Mouse (Mus musculus): ENCODE measurements around the gene Fat3.

Gene Fat3

GRCm38 (mm10) chr9:16014115-16014514 is 487.0 kb downstream of the Fat3 start:
- DNase-seq (ENCODE audit: low read depth) = no peak

GRCm38 (mm10) chr9:16011382-16011781 is 489.7 kb downstream of the Fat3 start:
- no peak for DNase-seq (ENCODE audit: low read depth)

DNA sequence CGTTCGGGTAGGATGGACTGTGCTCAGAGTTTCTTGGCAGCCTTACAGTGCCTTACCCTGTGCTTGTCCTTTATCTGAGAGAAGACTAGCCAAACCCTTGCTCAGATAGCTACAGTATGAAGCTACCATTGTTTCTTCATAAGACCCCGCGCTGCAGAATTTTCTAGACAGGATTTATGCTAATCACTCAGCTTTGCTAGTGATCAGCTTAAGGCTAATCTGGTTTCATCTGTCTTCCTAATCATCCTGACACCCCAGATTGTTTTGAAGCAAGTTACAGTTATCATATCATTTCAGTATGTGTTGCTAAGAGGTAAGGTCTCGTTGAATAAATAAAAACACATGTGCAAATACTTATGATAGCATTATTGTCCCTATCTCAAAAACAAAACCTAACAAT is 493.6 kb downstream of the Fat3 start:
- no peak for DNase-seq (ENCODE audit: low read depth)

GRCm38 (mm10) chr9:16002991-16003390 is 498.1 kb downstream of the Fat3 start:
- DNase-seq (ENCODE audit: low read depth) = no peak

DNA sequence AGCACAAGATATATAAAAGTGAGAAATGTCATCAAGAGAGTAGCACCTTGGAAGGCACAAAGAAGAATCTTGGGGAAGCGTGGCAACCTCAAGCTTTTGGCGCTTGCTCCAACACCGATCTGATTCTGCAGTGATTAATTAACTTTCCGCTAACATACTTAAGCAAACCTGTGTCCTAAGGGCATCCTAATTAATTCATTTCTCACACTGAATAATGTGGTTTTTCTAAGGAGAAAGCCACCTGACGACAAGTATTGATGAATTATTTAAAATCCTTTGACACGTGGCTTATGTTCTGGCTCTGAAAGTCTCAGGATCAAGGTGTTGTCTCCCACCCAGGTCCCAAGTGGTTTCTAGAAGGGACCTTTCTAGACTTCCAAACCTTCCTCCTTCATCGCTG is 506.3 kb downstream of the Fat3 start:
- DNase-seq (ENCODE audit: low read depth) = no peak

- DNase-seq (ENCODE audit: low read depth) = no peak
Observed at GRCm38 (mm10) chr9:15994177-15994576, 506.9 kb downstream of the Fat3 start.

DNA sequence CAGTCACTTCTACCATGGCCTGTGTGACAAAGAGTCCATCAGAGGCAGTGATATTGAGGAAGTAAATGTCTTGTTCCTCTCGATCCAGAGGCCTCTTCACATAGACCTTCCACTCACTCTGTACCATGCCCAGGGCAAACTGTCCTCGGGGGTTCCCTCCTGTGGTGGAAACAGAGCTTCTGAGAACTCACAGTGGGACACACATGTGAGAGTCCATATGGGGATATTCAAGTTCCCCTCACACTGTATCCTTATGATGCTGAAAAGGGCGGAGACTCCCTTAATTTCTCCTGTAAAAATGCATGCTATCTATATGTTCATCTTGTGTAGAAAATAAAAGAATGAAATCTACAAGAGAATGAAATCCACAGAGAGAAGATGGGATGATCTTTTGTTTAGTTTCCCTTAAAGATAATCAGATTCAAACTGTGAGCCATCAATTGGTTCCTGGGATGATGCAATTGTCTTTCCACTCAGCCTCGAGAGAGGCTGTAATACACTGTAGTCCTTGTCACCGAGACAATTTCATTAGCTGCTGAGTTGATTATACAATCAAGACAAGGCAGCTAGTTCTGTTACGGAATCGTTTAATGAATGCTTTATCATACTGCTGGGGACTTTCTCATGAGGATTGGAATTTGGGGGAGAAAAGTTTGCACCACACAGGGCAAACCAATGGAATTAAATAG is 508.8 kb downstream of the Fat3 start:
- no peak for DNase-seq (ENCODE audit: low read depth)

- no peak for DNase-seq (ENCODE audit: low read depth)
Observed at GRCm38 (mm10) chr9:15978317-15978716, 522.8 kb downstream of the Fat3 start.

DNA sequence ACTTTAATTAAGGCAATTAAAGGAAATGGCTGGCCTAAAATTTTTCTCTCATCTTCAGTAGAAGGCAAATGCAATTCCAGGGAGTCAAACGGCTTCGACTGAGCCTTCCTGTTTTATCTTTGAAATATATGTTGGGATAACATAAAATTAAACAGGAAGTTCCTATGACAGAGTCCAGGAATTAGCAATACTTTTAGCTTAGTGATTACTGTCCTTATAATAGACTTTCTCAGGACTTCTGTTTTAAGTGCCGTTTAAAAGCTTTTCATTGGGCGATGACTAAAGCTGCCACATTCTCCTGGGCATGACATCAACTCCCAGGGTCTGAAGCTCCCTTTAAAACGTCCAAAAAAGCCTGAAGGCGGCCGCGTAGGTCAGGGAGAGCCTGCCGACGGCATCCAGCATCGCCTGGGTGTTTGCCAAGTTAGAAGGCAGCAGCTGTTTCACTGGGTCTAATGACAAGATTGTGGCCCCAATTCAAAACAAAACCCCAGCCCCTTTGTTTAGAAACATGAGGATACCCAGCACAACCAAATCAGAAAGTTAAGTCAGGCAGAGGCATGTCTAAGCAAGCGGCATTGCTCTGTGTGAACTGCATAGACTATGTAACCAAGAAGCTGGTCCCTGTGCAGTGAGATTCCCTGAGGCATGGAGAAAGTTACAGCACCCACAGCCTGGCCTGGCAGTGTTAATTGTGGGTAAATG is 524.0 kb downstream of the Fat3 start:
- DNase-seq (ENCODE audit: low read depth) = no peak

DNA sequence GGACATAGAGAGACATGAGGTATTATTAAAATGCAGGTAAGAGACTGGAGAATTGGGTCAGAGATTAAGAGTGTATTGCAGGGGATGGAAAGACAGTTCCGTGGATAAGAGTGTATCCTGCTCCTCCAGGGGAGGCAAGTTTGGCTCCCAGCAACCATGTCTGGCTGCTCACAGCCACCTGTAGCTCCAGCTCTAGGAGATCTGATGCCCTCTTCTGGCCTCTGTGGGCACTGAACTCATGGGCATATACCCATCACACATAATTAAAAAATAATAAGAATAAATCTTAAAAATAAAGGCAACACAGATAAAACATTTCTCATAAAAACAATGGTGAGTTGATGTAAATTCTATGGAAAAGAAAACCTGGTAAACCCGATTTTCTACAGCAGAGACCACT is 525.1 kb downstream of the Fat3 start:
- DNase-seq (ENCODE audit: low read depth) = no peak

GRCm38 (mm10) chr9:15972201-15972600 is 528.9 kb downstream of the Fat3 start:
- no peak for DNase-seq (ENCODE audit: low read depth)

- DNase-seq (ENCODE audit: low read depth) = no peak
Observed at GRCm38 (mm10) chr9:15971393-15971792, 529.7 kb downstream of the Fat3 start.

DNA sequence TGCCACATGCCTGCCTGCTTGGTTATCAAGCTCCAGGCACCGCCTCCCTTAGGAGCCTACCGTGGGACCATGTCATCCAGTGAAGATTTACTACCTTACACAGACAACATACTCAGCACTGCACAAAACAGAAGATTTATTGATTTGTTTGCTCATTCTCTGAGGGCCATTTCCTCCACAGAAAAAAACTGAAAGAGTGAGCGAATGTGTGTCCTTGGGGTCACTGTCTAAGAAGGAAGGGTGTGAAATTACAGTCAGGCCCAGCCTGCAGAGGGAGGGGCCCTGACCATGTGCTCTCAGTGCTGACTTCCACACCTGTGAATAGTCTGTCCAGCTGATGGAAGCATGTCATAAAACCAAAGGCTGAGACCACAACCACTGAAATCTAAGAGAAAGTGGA is 536.9 kb downstream of the Fat3 start:
- no peak for DNase-seq (ENCODE audit: low read depth)

DNA sequence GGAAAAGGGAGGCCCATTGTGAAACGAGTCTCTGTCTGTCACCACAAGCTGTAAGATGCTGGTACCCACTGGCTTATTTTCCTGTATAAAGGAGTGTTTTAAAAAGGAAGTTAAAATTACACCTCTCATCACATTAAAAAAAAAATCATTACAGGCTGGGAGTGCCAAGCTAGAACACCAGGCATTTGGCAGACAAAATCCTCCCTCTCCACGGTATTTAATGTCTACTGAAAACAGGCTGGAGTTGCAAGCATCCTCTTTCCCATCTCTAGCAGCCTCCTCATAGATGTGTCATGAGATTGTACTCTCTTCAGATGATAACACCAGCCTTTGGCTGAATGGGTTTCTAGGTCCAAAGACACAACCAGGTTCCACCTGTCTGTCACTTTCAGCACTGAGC is 538.2 kb downstream of the Fat3 start:
- DNase-seq (ENCODE audit: low read depth) = no peak

GRCm38 (mm10) chr9:15958224-15958787 is 542.8 kb downstream of the Fat3 start:
- DNase-seq (ENCODE audit: low read depth) = no peak

- DNase-seq (ENCODE audit: low read depth) = no peak
Observed at GRCm38 (mm10) chr9:15957816-15958215, 543.3 kb downstream of the Fat3 start.

DNA sequence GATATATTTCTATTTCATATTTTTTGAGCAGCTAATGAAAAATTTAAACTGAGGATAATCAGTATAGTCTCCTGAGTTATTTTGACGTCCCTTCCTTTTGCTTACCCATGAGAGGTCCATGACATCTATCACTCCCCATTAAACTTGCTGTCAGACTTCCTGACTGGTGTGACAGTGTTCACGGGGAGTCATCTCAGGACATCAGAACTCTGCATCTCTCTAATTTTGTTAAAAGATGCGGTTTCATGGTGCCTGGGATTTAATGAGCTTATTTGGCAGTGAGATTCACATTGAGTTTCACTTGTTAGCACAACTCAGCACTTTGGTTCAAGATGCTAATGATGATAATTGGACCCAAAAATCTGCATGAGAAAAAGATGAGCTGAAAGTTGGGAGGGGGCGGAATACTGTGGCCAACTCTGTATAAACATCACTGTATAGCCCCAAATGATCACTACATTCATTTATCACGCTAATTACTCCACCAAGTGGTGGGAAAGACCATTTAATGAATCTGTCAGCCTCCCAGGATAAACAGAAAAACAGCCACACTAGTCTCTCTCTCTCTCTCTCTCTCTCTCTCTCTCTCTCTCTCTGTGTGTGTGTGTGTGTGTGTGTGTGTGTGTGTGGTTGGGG is 545.8 kb downstream of the Fat3 start:
- no peak for DNase-seq (ENCODE audit: low read depth)

- no peak for DNase-seq (ENCODE audit: low read depth)
Observed at GRCm38 (mm10) chr9:15954338-15954704, 546.8 kb downstream of the Fat3 start.

GRCm38 (mm10) chr9:15953585-15954337 is 547.3 kb downstream of the Fat3 start:
- no peak for DNase-seq (ENCODE audit: low read depth)

DNA sequence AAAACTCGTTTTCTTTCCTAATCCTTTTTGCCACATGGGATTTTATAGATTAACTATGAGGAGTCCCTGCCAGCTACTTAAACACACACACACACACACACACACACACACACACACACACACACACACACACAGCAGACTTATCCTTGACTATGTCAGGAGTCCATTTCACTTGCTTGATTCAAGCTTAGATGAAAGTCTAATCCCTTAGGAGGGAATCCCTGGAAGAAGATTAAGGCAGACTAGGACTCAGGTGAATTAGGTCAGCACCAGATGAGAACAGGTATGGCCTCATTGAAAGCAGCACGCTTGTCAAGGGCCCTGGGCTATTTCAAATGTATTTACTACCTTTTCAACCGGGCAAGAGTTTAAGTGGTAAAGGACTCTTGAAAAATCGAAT is 553.0 kb downstream of the Fat3 start:
- no peak for DNase-seq (ENCODE audit: low read depth)

- no peak for DNase-seq (ENCODE audit: low read depth)
Observed at GRCm38 (mm10) chr9:15944182-15944581, 556.9 kb downstream of the Fat3 start.

GRCm38 (mm10) chr9:15943486-15944153 is 557.5 kb downstream of the Fat3 start:
- DNase-seq (ENCODE audit: low read depth) = no peak

All from c-Kit-positive CD71-negative TER-119-negative erythroid progenitor cells, embryonic 14.5 days (primary cell).